In genomic region chr14:20209926-20210325, GRCm38 (mm10) we compare ENCODE assay signal across 34 mouse cellular contexts. TPM values are rescaled to one million over a fixed set of nuclear protein-coding genes. Genes with fewer than 3 reads are reported as not detected.
DNase-seq lines count a peak whose midpoint lies in the region; ATAC-seq and TF ChIP-seq lines count a peak whose summit lies in the region.
"Had no signal": no experiment of that assay in that cellular context is flagged by ENCODE, and none has a peak within 500 bp of the region (broad histone marks: within the 10 kb centered on the region; RNA-seq: fewer than 3 reads in every experiment).

No protein-coding gene starts in this region.

- H3K27ac ChIP-seq in hindbrain, embryonic 10.5 days: peak overlapping the region; percentile 40; the same call in 1 of the 2 replicates
- H3K27ac ChIP-seq in hindbrain, postnatal 0 days: no peak overlapping the region
- H3K27ac ChIP-seq in liver, embryonic 14.5 days: no peak overlapping the region
- H3K27ac ChIP-seq: forebrain, embryonic 15.5 days; gastrocnemius, adult 2 months; heart, embryonic 13.5 days; hindbrain, embryonic 15.5 days; kidney, embryonic 15.5 days; layer of hippocampus, adult 2 months; left cerebral cortex, adult 2 months; lung, embryonic 15.5 days; midbrain, embryonic 15.5 days; neural tube, embryonic 15.5 days had no signal

- no peak for ATAC-seq in hindbrain, postnatal 0 days
- ATAC-seq in G1E (ENCODE audit: extremely low read depth, insufficient number of reproducible peaks, low FRiP score, poor library complexity, severe bottlenecking): 0 out of 2 replicates have a peak, but pooled peaks have one; percentile 18
- 0 out of 2 replicates have a peak, but pooled peaks have one; percentile 25 for ATAC-seq in common myeloid progenitor, adult 5-6 weeks (replicated peaks; ENCODE audit: low read depth, poor library complexity, severe bottlenecking)
- ATAC-seq in liver, embryonic 14.5 days (ENCODE audit: insufficient read depth): peak; percentile 50; the same call in 1 of the 2 replicates
- ATAC-seq: forebrain, embryonic 15.5 days; midbrain, embryonic 15.5 days had no signal

- WGBS in hindbrain, embryonic 10.5 days: 80% methylated on average over 7 of the region's 7 CpGs
- 81% methylated on average over 7 of the region's 7 CpGs for WGBS in hindbrain, postnatal 0 days
- 21% methylated on average over 7 of the region's 7 CpGs for WGBS in liver, embryonic 14.5 days (ENCODE audit: insufficient replicate concordance)

- no peaks in the 10 kb centered on the region for H3K36me3 ChIP-seq in hindbrain, embryonic 10.5 days
- no peaks in the 10 kb centered on the region for H3K36me3 ChIP-seq in hindbrain, postnatal 0 days (ENCODE audit: insufficient read depth, low read length)
- no peaks in the 10 kb centered on the region for H3K36me3 ChIP-seq in G1E (replicated peaks)
- H3K36me3 ChIP-seq in liver, embryonic 14.5 days (replicated peaks; ENCODE audit: control insufficient read depth, insufficient read depth, low read depth): no peaks in the 10 kb centered on the region
- H3K36me3 ChIP-seq: forebrain, embryonic 15.5 days; heart, embryonic 13.5 days; hindbrain, embryonic 15.5 days; kidney, embryonic 15.5 days; lung, embryonic 15.5 days; midbrain, embryonic 15.5 days; neural tube, embryonic 15.5 days had no signal

- peaks cover 31% of the 10 kb centered on the region for H3K4me1 ChIP-seq in hindbrain, embryonic 10.5 days (replicated peaks)
- 0 out of 2 replicates have a peak, but pooled peaks cover 3% of the 10 kb centered on the region for H3K4me1 ChIP-seq in hindbrain, postnatal 0 days (ENCODE audit: insufficient read depth, low read length)
- peaks cover 60% of the 10 kb centered on the region for H3K4me1 ChIP-seq in G1E (ENCODE audit: insufficient read depth, low read depth, low read length)
- H3K4me1 ChIP-seq in liver, embryonic 14.5 days (replicated peaks; ENCODE audit: control insufficient read depth in 2 of 2, insufficient read depth in 2 of 2, low read length in 1 of 2): peaks cover 2 to 41% of the 10 kb centered on the region in 2 experiments; a peak in 3 of 4 replicates
- H3K4me1 ChIP-seq: forebrain, embryonic 15.5 days; hindbrain, embryonic 15.5 days; midbrain, embryonic 15.5 days; neural tube, embryonic 15.5 days had no signal

- TF ChIP-seq CTCF in hindbrain, postnatal 0 days (IDR thresholded peaks at IDR 0.05; ENCODE audit: low read depth): no peak
- no peak for TF ChIP-seq CTCF in G1E (IDR thresholded peaks at IDR 0.05; ENCODE audit: low read depth, low read length)
- TF ChIP-seq CTCF in liver, embryonic 14.5 days (IDR thresholded peaks at IDR 0.05; ENCODE audit: low read depth): no peak

- no peak overlapping the region for H3K9ac ChIP-seq in hindbrain, postnatal 0 days (replicated peaks; ENCODE audit: low read length)
- H3K9ac ChIP-seq in liver, embryonic 14.5 days (replicated peaks): no peak overlapping the region
- H3K9ac ChIP-seq: forebrain, embryonic 15.5 days; heart, embryonic 13.5 days; hindbrain, embryonic 15.5 days; kidney, embryonic 15.5 days; lung, embryonic 15.5 days; midbrain, embryonic 15.5 days; neural tube, embryonic 15.5 days had no signal

- H3K9me3 ChIP-seq in hindbrain, embryonic 10.5 days: no peaks in the 10 kb centered on the region
- H3K9me3 ChIP-seq in hindbrain, postnatal 0 days (ENCODE audit: low read length): no peaks in the 10 kb centered on the region
- 0 out of 2 replicates have a peak, but pooled peaks cover 2% of the 10 kb centered on the region for H3K9me3 ChIP-seq in G1E (replicated peaks)
- no peaks in the 10 kb centered on the region for H3K9me3 ChIP-seq in liver, embryonic 14.5 days (ENCODE audit: control insufficient read depth, low read length)
- H3K9me3 ChIP-seq: forebrain, embryonic 15.5 days; heart, embryonic 13.5 days; hindbrain, embryonic 15.5 days; kidney, embryonic 15.5 days; lung, embryonic 15.5 days; megakaryocyte, embryonic 14.5 days; midbrain, embryonic 15.5 days; neural tube, embryonic 15.5 days had no signal

- TF ChIP-seq EP300 in liver, embryonic 14.5 days (IDR thresholded peaks at IDR 0.05; ENCODE audit: low read depth): no peak

- H3K4me2 ChIP-seq in hindbrain, postnatal 0 days (ENCODE audit: low read depth, low read length): no peak overlapping the region
- H3K4me2 ChIP-seq in liver, embryonic 14.5 days (ENCODE audit: low read depth): no peak overlapping the region
- H3K4me2 ChIP-seq: forebrain, embryonic 15.5 days; heart, embryonic 13.5 days; hindbrain, embryonic 15.5 days; kidney, embryonic 15.5 days; lung, embryonic 15.5 days; midbrain, embryonic 15.5 days; neural tube, embryonic 15.5 days had no signal

- DNase-seq in hindbrain, embryonic 10.5 days (ENCODE audit: low spot score): no peak
- no peak for DNase-seq in hindbrain, postnatal 0 days (ENCODE audit: low spot score)
- no peak for DNase-seq in G1E (ENCODE audit: low spot score)
- DNase-seq in liver, embryonic 14.5 days (ENCODE audit: low read depth in 3 of 3, low spot score in 3 of 3): peak in 2 of 3 experiments; percentile 40 to 50
- no peak for DNase-seq in adrenal gland, adult 18-20 months (ENCODE audit: low spot score in 2 of 2)
- no peak for DNase-seq in adrenal gland, adult (ENCODE audit: inconsistent age in 2 of 2, low spot score in 1 of 2)
- DNase-seq: adrenal gland, adult 8-10 months; cerebellum, adult 11-12 months; cerebellum, adult 9-11 months; gastrocnemius, adult 2 months; gastrocnemius, postnatal 36 days; heart, adult 18-20 months; heart, postnatal 10 days; kidney, adult 18-20 months; kidney, postnatal 25 days; retina, postnatal 1 day; right cerebral cortex, postnatal 14 days; thymus, postnatal 4 days had no signal

- H3K4me3 ChIP-seq in hindbrain, embryonic 10.5 days: no peak overlapping the region
- no peak overlapping the region for H3K4me3 ChIP-seq in hindbrain, postnatal 0 days (ENCODE audit: low read length)
- peak overlapping the region; percentile 48 for H3K4me3 ChIP-seq in G1E (ENCODE audit: low read depth, low read length)
- no peak overlapping the region for H3K4me3 ChIP-seq in liver, embryonic 14.5 days (ENCODE audit: insufficient read depth in 1 of 2, low read depth in 2 of 2, low read length in 2 of 2)
- H3K4me3 ChIP-seq: forebrain, embryonic 15.5 days; gastrocnemius, adult 2 months; heart, embryonic 13.5 days; hindbrain, embryonic 15.5 days; kidney, embryonic 15.5 days; layer of hippocampus, adult 2 months; left cerebral cortex, adult 2 months; lung, embryonic 15.5 days; megakaryocyte, embryonic 14.5 days; midbrain, embryonic 15.5 days; neural tube, embryonic 15.5 days had no signal

- no peaks in the 10 kb centered on the region for H3K27me3 ChIP-seq in hindbrain, embryonic 10.5 days (ENCODE audit: insufficient read depth, poor library complexity, severe bottlenecking)
- H3K27me3 ChIP-seq in hindbrain, postnatal 0 days (ENCODE audit: insufficient read depth, low read length): no peaks in the 10 kb centered on the region
- peaks cover 9% of the 10 kb centered on the region for H3K27me3 ChIP-seq in G1E (ENCODE audit: insufficient read depth, low read length)
- H3K27me3 ChIP-seq in liver, embryonic 14.5 days (ENCODE audit: control insufficient read depth, insufficient read depth, low read length): no peaks in the 10 kb centered on the region
- H3K27me3 ChIP-seq: forebrain, embryonic 15.5 days; heart, embryonic 13.5 days; hindbrain, embryonic 15.5 days; kidney, embryonic 15.5 days; lung, embryonic 15.5 days; midbrain, embryonic 15.5 days; neural tube, embryonic 15.5 days had no signal

RNA-seq across cellular contexts. Expression of gene Kcnk5, which starts 28.3 kb away (rescaled TPM):
- polyA plus RNA-seq in hindbrain, embryonic 10.5 days (2016; fragmentation: Nextera tagmentation; extraction: Ambion mirVana): 12.4 and 13.5 TPM in 2 replicates
- total RNA-seq in hindbrain, postnatal 0 days (2014; rRNA removed): 0.84 and 1.7 TPM in 2 replicates
- 1.0 TPM in 2 replicates for polyA plus RNA-seq in hindbrain, postnatal 0 days (2015; fragmentation: Nextera tagmentation; extraction: Ambion mirVana)
- total RNA-seq in G1E (2014; fragmentation: Nextera tagmentation) (4.3 and 5.0 TPM in 2 replicates), G1E (2017) (7.5 and 7.9 TPM in 2 replicates)
- 12.1 and 12.5 TPM in 2 replicates for polyA plus RNA-seq in G1E (2012)
- total RNA-seq in common myeloid progenitor, adult 5-6 weeks (2017): 11.4 and 13.9 TPM in 2 replicates
- polyA plus RNA-seq in liver, embryonic 14.5 days (2012; rRNA removed): 3.1 and 3.2 TPM in 2 replicates
- polyA plus RNA-seq in liver, embryonic 14.5 days (2014; fragmentation: Nextera tagmentation; extraction: Ambion mirVana): 3.6 and 4.1 TPM in 2 replicates
- 10 to 100 TPM in 1 of 2 experiments, 1 to 10 TPM in 1; 4.3 to 10.7 TPM for total RNA-seq in adrenal gland, adult 18-20 months (2021)

RNA-seq across cellular contexts. Expression of gene Kcnk16, which starts 59.1 kb away (rescaled TPM):
- 0.09 and 0.20 TPM in 2 replicates for polyA plus RNA-seq in hindbrain, embryonic 10.5 days (2016; fragmentation: Nextera tagmentation; extraction: Ambion mirVana)
- total RNA-seq in hindbrain, postnatal 0 days (2014; rRNA removed): 0.18 TPM in 1 of 2 replicates, not detected in the other
- not detected in 2 replicates for polyA plus RNA-seq in hindbrain, postnatal 0 days (2015; fragmentation: Nextera tagmentation; extraction: Ambion mirVana)
- total RNA-seq in G1E (2014; fragmentation: Nextera tagmentation) (not detected in 2 replicates), G1E (2017) (0.12 and 0.16 TPM in 2 replicates)
- polyA plus RNA-seq in G1E (2012): not detected in 2 replicates
- total RNA-seq in common myeloid progenitor, adult 5-6 weeks (2017): not detected in 2 replicates
- polyA plus RNA-seq in liver, embryonic 14.5 days (2012; rRNA removed): 5.4 and 8.5 TPM in 2 replicates
- 8.8 and 10.5 TPM in 2 replicates for polyA plus RNA-seq in liver, embryonic 14.5 days (2014; fragmentation: Nextera tagmentation; extraction: Ambion mirVana)
- not detected for total RNA-seq in adrenal gland, adult 18-20 months (2021)
- total RNA-seq: adrenal gland, adult 8-10 months; gastrocnemius, adult 2 months; gastrocnemius, postnatal 36 days; heart, adult 18-20 months; heart, postnatal 10 days; hematopoietic stem cell, adult 5-6 weeks; layer of hippocampus, adult 2 months; layer of hippocampus, postnatal 14 days; left cerebral cortex, adult 2 months; left cerebral cortex, postnatal 25 days; liver, adult 2 months had no signal
- polyA plus RNA-seq: forebrain, embryonic 15.5 days; hindbrain, embryonic 15.5 days; kidney, embryonic 15.5 days; liver, adult 2 months; midbrain, embryonic 15.5 days; neural tube, embryonic 15.5 days; testis, adult 2 months had no signal

Comparison
In these comparisons a context has a peak if more than half of its experiments do, and no peak if none do; other contexts are left out.
1. DNase-seq: peak in liver, embryonic 14.5 days (2 of 3); none in hindbrain, embryonic 10.5 days (single experiment), hindbrain, postnatal 0 days (single experiment), G1E (single experiment), adrenal gland, adult 18-20 months (0 of 2) and adrenal gland, adult (0 of 2).